Mouse (Mus musculus) stomach, embryonic 14.5 days (tissue): ENCODE measurements around the gene Gba2. TPM values are rescaled to one million over a fixed set of nuclear protein-coding genes. Genes with fewer than 3 reads are reported as not detected.

Source experiments
- ATAC-seq: fragments of 200-750 bp; cut with Nextera tagmentation; 2 replicates; pipeline ENCODE4 v1.8.0; 2017; ENCODE audit warnings: low read depth, moderate TSS enrichment; ENCODE audit not compliant: insufficient number of reproducible peaks, insufficient read depth, low FRiP score
- H3K27ac ChIP-seq: fragments of 300-500 bp; sonication (generic); 2 replicates; pipeline ENCODE4 v1.5.1; 2014; ENCODE audit warnings: mild to moderate bottlenecking, low read length, moderate library complexity, mixed read lengths
- H3K27me3 ChIP-seq: fragments of 300-500 bp; sonication (generic); 2 replicates; pipeline ENCODE4 v1.6.1; 2014; ENCODE audit warnings: low read length, control low read depth, mixed read lengths; ENCODE audit not compliant: control insufficient read depth, insufficient read depth
- H3K36me3 ChIP-seq: fragments of 300-500 bp; sonication (generic); 2 replicates; pipeline ENCODE4 v1.6.1; 2014; ENCODE audit warnings: mild to moderate bottlenecking, control low read depth, low read length, moderate library complexity, mixed read lengths; ENCODE audit not compliant: control insufficient read depth, insufficient read depth
- H3K4me1 ChIP-seq: fragments of 300-500 bp; sonication (generic); 2 replicates; pipeline ENCODE4 v1.6.1; 2014; ENCODE audit warnings: low read length, control low read depth, mixed read lengths; ENCODE audit not compliant: control insufficient read depth, insufficient read depth
- H3K4me2 ChIP-seq: fragments of 300-500 bp; sonication (generic); replicated peaks from 2 replicates; pipeline ENCODE4 v1.6.1; 2014; ENCODE audit warnings: low read depth, low read length, control low read depth
- H3K4me3 ChIP-seq: fragments of 300-500 bp; sonication (generic); 2 replicates; pipeline ENCODE4 v1.5.1; 2014; ENCODE audit warnings: low read depth, low read length, control low read depth
- H3K9ac ChIP-seq: fragments of 300-500 bp; sonication (generic); replicated peaks from 2 replicates; pipeline ENCODE4 v1.6.1; 2014; ENCODE audit warnings: low read depth, mild to moderate bottlenecking, control low read depth, low read length, moderate library complexity, mixed read lengths
- H3K9me3 ChIP-seq: fragments of 300-500 bp; sonication (generic); 2 replicates; pipeline ENCODE4 v1.6.1; 2016; ENCODE audit warnings: low read depth, low read length, control low read depth; ENCODE audit not compliant: control insufficient read depth
- WGBS: fragments of 180-500 bp; shearing (Covaris S2); extraction: QIAGEN DNeasy Blood & Tissue Kit; methylation state at CpG from one replicate; pipeline ENCODE4 v1.1.7; 2014; 5-methylcytosine and 5-hydroxymethylcytosine counted together
- polyA plus RNA-seq: library from polyadenylated mRNA; unstranded; fragments of >200 nt; fragmentation: Nextera tagmentation; extraction: Ambion mirVana; gene quantifications from 2 replicates; pipeline ENCODE4 v1.2.1, GENCODE M21; 2014

The Gba2 gene
- polyA plus RNA-seq, 1 experiment from 2014 or later, result 13.8 TPM

GRCm38 (mm10) chr4:43575356-43575755 is 3.3 kb downstream of the Gba2 start:
- Histone ChIP-seq H3K27ac (no peak overlapping the region), H3K9me3 (no peaks in the 10 kb centered on the region), H3K4me2 (no peak overlapping the region), H3K4me1 (peaks cover 33% of the 10 kb centered on the region), H3K36me3 (peaks cover 35% of the 10 kb centered on the region), H3K4me3 (no peak overlapping the region), H3K27me3 (no peaks in the 10 kb centered on the region), H3K9ac (no peak overlapping the region)
- no peak for ATAC-seq
- 63% methylated on average over 2 of the region's 2 CpGs for WGBS

- Histone ChIP-seq H3K9me3 (no peaks in the 10 kb centered on the region), H3K27me3 (no peaks in the 10 kb centered on the region), H3K36me3 (peaks cover 51% of the 10 kb centered on the region), H3K9ac (no peak overlapping the region), H3K27ac (no peak overlapping the region), H3K4me3 (no peak overlapping the region), H3K4me1 (peaks cover 27% of the 10 kb centered on the region), H3K4me2 (no peak overlapping the region)
- no peak for ATAC-seq
- WGBS, result 94% methylated on average over 4 of the region's 4 CpGs
These were observed 5.1 kb downstream of the Gba2 start for GRCm38 (mm10) chr4:43573561-43573960.

GRCm38 (mm10) chr4:43571395-43572045 is 7.2 kb downstream of the Gba2 start:
- no peak overlapping the region for H3K9ac ChIP-seq
- peaks cover 71% of the 10 kb centered on the region for H3K36me3 ChIP-seq
- H3K27me3 ChIP-seq, result no peaks in the 10 kb centered on the region
- H3K4me2 ChIP-seq, result no peak overlapping the region
- no peak overlapping the region for H3K4me3 ChIP-seq
- peaks cover 12% of the 10 kb centered on the region; the same call in 1 of the 2 replicates for H3K4me1 ChIP-seq
- H3K9me3 ChIP-seq, result no peaks in the 10 kb centered on the region
- ATAC-seq, result no peak
- WGBS, result 81% methylated on average over 6 of the region's 6 CpGs
- no peak overlapping the region for H3K27ac ChIP-seq

- Histone ChIP-seq H3K27ac (no peak overlapping the region), H3K27me3 (no peaks in the 10 kb centered on the region), H3K9me3 (no peaks in the 10 kb centered on the region), H3K4me2 (no peak overlapping the region), H3K4me1 (peaks cover 13% of the 10 kb centered on the region), H3K36me3 (peaks cover 79% of the 10 kb centered on the region), H3K4me3 (no peak overlapping the region), H3K9ac (no peak overlapping the region)
- 88% methylated on average over 9 of the region's 9 CpGs for WGBS
- ATAC-seq, result no peak
These were observed 11.5 kb downstream of the Gba2 start for GRCm38 (mm10) chr4:43567140-43567539.

- WGBS, result 32% methylated on average over 2 of the region's 2 CpGs
- peaks cover 30% of the 10 kb centered on the region for H3K4me1 ChIP-seq
- H3K4me2 ChIP-seq, result no peak overlapping the region
- no peak overlapping the region for H3K9ac ChIP-seq
- ATAC-seq, result no peak
- H3K36me3 ChIP-seq, result peaks cover 53% of the 10 kb centered on the region
- H3K9me3 ChIP-seq, result no peaks in the 10 kb centered on the region
- no peaks in the 10 kb centered on the region for H3K27me3 ChIP-seq
- H3K4me3 ChIP-seq, result no peak overlapping the region
- no peak overlapping the region for H3K27ac ChIP-seq
These were observed 14.4 kb downstream of the Gba2 start for GRCm38 (mm10) chr4:43564231-43564630.

- H3K27ac ChIP-seq, result no peak overlapping the region
These were observed 15.1 kb downstream of the Gba2 start for GRCm38 (mm10) chr4:43563601-43563875.

GRCm38 (mm10) chr4:43562769-43563600 is 15.7 kb downstream of the Gba2 start:
- Histone ChIP-seq H3K9ac (peak overlapping the region; percentile 92), H3K27me3 (no peaks in the 10 kb centered on the region), H3K4me2 (peak overlapping the region; percentile 91), H3K4me1 (peaks cover 43% of the 10 kb centered on the region), H3K4me3 (peak overlapping the region; percentile 82), H3K27ac (peak overlapping the region; percentile 100; the same call in 1 of the 2 replicates), H3K36me3 (peaks cover 40% of the 10 kb centered on the region), H3K9me3 (no peaks in the 10 kb centered on the region)
- 4% methylated on average over 22 of the region's 22 CpGs for WGBS
- ATAC-seq, result no peak

More at GRCm38 (mm10) chr4:43563601-43563875, 15.1 kb downstream of the Gba2 start:
- Histone ChIP-seq H3K4me2 (peak overlapping the region; percentile 91), H3K9ac (peak overlapping the region; percentile 92; the same call in 1 of the 2 replicates), H3K27me3 (no peaks in the 10 kb centered on the region), H3K4me1 (peaks cover 37% of the 10 kb centered on the region), H3K4me3 (peak overlapping the region; percentile 82), H3K36me3 (peaks cover 46% of the 10 kb centered on the region), H3K9me3 (no peaks in the 10 kb centered on the region)
- ATAC-seq, result no peak
- 83% methylated on average over 4 of the region's 4 CpGs for WGBS

GRCm38 (mm10) chr4:43561997-43562768 is 16.5 kb downstream of the Gba2 start, which contains the start of the genes Creb3 and Tln1:
Creb3 (plus strand) TSS chr4:43562332.
Tln1 (minus strand) TSS chr4:43562691.
- peak; percentile 91 for ATAC-seq
- Histone ChIP-seq H3K9ac (peak within 1 kb of the TSS; percentile 92), H3K9me3 (no peaks in the 10 kb centered on the region), H3K27me3 (no peaks in the 10 kb centered on the region), H3K27ac (peak within 1 kb of the TSS; percentile 100), H3K36me3 (peaks cover 32% of the 10 kb centered on the region), H3K4me2 (peak within 1 kb of the TSS; percentile 91), H3K4me3 (peak within 1 kb of the TSS; percentile 82), H3K4me1 (peaks cover 48% of the 10 kb centered on the region)
- under 1% methylated on average over 62 of the region's 62 CpGs for WGBS
